Mouse (Mus musculus) frontal cortex, postnatal 36 days (tissue): ENCODE measurements around the gene Kiss1r.

ENCODE experiments used
- DNase-seq, 2 experiments: peaks; one replicate each; pipeline ENCODE4 v3.0.0; 2022; ENCODE audit warnings: low spot score in 2 of 2

Kiss1r gene

DNA sequence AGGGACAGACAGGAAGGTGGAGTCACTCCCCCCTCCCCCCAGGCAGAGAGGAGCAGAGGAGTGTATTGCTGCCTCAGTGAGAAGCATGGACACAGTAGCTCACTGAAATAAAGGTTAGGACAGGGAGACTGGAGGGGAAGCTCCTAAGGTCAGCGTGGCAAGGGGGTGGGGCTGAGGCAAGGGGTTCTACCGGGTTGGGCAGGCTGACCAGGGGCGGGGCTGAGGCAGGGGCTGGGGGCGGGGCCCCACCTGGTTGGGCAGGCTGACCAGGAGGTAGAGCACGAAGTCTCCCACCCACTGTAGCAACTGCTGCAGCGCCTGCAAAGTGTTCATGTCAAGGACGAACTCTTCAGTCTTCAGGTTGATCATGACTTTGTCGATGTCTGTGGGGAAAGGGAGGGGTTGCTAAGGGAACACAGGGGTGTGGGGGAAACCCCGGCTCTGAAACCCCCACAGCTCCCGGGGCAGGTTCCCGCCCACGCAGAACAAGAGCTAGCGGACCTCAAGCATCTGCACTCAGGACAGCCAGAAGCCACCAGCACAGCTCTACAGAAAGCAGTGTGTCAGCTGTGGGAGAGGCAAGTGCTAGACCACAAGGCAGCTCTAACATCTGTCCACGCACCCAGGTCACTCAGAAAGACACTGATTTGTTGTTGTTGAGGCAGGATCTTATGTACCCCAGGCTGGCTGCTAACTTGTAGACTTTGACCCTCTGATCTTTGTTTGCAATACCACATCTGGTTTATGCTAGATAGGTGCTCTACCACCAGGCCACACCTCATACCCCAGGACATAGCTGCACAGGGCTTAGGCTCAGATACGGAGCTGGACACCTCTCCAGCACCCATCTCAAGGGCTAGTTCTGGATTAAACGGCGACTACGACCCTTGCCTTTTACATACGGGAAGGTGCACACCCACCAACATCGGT is 19.2 kb upstream of the Kiss1r start:
- no peak for DNase-seq

DNA sequence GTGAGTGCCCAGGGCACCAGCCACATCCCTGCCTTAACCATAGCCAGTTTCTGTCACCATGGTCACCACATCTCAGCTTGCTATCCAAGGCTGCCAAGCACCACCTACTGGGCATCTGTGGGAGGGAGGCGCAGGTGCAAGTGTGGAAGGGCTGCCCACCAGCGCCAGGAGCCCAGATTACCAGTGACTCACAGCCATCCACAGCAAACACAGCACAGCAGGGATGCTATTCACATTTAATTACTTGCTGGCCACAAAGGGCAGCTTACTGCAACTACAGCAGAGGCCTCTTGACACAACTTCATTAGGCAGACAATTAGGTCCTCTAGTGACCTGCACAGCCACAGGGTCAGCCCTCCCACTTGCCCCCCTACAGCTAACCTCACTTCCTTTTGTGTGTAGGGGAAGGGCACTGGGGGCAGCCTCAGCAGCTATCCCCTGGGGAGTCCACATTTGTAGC is 15.8 kb upstream of the Kiss1r start:
- peak; percentile 80 to 89 for DNase-seq

DNA sequence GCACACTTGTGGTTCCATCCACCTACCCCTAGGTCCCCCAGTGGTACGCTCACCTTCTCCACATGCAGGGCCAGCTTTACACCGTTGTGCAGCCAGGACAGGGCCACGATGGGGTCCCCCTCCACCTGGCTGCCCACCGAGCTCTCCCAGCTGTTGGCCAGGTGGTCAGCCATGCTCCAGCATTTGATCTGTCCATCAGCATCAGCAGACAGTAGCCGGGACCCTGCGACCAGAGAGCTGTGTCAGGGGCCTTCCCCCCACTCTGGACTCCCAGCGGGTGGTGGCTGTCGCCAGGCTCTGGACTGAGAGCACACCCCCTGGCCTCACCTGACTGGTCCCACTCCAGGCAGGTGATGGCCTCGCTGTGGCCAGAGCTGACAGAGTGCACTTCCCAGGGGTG is 10.1 kb upstream of the Kiss1r start:
- DNase-seq = no peak

DNA sequence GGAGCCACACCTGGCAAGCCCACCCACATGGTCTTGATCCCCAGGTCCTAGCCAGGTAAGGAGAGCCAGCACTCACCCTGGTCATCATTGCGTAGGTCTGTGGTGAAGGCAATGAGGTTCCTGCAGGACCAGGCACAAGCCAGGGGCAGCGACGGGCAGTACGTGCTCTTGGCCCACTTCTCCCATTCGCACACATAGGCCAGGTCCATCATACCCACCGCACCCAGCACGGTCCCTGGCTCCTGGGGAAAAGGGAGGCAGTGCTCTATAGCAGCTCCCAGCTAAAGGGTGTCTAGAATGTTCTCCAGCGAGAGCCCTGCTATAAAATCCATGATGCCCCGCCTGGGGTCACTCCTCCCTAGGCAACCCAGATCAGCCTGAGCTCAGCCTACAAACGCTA is 9.4 kb upstream of the Kiss1r start:
- DNase-seq = no peak

DNA sequence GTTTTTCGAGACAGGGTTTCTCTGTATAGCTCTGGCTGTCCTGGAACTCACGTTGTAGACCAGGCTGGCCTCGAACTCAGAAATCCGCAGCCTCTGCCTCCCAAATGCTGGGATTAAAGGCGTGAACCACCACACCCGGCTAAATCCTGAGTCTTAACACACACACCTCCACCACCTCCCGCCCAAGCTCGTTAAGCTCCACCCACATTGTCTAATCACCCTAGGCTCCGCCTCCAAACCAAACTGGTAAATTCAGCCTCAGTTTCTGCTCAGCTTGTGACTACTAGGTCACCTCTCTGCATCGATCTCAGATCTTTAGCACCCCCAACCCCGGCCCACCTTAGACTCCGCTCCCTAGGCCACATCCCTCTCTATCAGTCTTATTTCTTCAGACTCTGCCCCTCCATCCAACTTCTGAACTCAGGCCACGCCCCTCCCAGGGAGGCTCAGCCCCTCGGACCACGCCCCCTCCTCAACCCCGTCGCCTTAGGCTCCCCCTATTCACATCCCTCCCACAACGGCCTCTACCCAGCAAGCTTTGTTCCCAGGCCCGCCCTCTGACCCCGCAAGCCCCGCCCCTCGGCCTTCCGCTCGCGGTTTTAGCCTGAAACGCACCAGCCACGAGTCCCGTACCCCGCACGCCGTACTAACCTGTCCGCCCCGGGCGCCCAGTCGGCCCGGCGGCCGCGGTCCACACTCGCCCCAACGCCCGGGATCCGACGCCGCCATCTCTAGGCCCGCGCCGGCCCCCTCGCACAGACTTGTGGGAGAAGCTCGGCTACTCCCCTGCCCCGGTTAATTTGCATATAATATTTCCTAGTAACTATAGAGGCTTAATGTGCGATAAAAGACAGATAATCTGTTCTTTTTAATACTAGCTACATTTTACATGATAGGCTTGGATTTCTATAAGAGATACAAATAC is 8.3 kb upstream of the Kiss1r start, which contains the start of gene Med16:
Gene Med16, minus strand, starts transcription at position 757 of the 925 bp plus-strand sequence.
- peak; percentile 94 to 97 for DNase-seq

DNA sequence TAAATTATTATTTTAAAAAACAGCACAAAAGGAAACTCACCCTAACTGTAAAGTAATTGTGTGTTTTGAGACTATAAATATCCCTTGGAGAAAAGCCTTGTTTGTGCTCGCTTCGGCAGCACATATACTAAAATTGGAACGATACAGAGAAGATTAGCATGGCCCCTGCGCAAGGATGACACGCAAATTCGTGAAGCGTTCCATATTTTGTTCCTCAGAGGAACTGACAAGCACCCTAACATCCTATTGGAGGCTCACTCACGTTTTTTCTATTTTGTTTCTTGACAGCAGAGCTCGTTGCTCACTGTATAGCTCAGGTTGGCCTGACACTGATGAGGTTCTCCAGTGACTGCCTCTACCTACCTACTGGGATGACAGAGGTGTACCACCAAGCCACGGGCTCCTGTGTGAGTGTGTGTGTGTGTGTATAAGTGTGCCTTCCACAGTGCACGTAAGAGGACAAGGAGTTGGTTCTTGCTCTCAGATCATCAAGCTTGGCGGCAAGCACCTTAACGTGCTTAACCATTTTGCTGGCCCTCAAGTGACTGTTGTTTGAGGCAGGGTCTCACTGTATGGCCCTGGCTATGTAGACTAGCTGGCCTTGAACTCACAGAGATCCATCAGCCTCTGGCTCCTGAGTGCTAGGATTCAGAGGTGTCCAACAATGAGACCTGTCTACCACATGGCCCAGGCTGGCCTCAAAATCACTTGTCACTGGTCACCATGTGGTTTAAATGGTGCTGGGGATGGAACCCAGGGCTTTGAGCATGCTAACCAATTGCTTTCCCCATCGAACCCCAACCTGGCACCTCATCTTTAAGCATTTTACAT is 7.5 kb upstream of the Kiss1r start:
- DNase-seq = peak in 1 of 2 experiments; percentile 73

DNA sequence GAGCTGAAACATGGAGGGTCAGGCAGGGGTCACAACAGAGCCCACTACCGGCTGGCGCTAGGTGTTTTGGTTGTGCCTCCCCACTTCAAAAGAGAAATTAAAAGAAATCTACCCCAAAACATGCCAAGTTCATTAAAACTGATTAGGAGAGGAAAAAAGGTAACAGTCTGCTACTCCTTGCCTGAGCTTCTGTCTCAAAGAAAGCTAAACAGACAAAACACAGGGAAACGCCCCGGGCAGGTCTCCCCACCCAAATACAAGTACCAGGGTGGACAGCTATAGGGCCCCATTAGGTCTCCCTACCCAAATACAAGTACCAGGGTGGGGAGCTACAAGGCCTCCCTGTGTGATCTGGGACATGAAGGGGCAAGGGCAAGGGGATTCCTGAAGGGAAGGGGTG is 6.2 kb upstream of the Kiss1r start, which contains the start of gene Gm26602:
Gene Gm26602, plus strand, starts transcription at position 301 of the 400 bp plus-strand sequence.
- DNase-seq = no peak

DNA sequence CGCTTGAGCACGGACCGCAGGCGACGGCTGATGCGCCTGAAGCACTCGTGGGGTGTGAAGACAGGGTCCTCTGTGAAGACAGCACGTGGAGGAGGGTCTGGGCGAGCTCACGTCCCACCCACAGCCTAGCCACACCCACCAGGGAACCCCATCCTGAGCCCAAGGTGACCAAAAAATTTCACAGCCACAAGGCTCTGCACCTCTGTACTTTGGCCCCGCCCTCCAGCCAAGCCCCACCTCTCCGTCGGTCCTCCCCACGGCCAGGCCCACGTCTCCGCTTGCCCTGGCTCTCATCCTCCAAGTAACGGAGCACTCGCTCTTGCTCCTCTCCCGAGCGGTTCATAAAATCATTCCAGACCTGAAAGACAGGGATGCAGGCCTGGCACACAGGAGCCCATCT is 4.4 kb upstream of the Kiss1r start:
- DNase-seq = no peak

DNA sequence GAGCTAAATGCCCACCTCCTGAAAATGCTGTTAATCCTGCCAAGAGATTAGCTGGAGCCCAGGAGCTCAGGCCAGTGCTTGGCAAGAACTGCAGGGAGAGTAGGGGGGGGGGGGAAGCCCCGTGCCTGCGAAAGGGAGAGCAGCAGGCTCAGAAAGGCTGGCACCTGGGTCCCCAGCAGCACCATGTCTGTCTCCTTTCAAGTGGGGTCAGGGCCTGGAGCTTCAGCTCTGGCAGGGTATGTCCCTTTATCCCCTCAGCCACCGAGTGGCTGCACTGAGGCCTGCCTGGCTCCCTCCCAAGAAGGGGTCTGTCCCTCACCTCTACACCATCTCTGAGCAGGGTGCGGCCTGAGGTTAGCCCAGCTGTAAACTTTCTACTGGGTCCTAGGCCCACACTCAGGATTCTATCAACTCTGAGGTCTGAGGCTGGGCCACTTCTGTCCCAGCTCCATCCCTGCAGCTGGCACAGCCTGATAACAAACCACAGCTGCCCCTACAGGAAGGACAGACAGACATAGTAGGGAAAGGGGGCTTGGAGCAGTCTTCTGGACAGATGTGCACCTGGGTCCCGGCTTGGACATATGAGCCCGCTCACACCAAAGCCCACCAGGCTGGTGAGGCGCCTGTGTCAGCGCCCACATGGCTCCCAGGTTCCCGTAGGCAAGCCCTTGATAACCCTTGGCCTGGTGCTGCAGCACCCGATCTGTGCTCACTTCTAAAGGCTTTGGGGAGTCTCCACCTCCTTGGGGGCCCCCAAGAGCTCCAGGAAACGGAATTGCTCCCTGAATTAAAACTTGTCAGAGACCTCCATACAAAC is 2.4 kb upstream of the Kiss1r start:
- DNase-seq = no peak

DNA sequence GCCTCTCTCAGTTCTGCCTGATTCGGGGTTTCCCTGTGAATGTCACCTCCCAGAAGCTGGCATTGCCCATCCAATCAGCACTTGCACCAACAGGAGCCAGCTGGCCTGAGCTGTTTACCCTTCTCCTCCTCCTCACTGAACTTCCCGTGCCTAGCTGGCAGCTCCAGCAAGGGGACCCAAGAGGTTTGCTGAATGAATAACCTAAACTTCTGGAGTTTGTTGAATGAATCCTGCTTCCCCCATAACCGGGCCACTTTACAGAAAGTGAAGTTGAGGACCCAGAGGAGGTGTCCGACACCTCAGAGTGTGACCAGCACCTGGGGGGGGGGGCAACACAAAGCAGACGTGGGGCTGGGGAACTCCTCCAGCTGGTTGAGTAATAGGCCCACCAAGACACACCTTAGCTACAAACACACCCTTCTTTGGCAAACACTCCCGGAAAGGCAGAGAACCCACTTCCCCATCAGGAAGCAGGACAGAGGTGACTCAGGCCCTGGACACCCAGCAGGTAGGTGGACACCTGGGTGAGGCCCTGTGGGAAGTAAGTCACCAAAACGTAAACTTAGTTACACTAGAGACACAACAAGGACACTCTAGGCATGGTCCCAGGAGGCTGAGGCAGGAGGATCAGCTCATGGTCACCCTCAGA is 1.7 kb upstream of the Kiss1r start:
- no peak for DNase-seq

DNA sequence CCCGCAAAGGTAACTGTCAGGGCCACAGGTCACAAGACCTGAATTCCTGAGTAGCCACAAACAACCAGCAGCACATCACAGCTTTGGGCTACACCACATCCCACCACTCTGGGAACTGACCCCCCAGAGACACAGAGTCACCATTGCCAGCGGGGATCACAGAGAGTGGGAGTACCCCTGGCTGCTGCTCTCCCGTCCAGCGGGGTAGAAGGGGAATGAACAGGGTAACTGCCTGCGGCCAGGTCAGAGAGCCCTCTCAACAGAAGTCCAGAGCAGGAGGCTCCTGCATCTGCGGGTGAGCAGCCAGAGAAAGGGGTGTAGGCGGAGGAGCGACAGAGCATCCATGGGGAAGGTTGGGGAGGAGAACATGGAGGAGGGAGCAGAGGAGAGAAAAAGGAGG is 690 bp upstream of the Kiss1r start:
- peak in 1 of 2 experiments; percentile 31 for DNase-seq

DNA sequence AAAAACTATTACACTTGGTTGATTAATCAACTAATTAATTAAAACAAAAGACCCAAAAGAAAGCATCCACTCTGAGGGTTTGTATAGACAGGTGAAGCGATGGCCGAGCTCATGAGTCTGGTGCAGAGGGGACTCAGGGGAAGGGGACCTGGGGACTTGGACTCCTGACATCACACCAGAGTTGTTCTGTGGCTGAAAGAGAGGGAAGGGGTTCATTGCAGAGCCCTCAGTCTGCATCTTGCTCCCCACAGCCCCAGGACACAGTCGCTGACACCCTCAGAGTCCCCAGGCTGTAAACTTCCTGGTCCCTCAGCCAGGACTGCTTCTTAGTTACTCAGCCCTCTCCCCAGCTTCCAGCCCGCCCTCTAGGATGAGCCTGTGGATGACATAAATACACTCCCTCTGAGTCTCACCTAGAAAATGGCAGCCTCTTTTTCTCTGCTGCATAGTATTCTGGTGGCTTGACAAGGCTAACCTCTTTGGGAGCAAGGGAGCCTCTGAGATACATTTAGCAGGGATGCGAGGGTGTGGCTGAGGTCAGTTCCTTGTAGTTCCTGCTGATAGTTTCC is 845 bp downstream of the Kiss1r start:
- DNase-seq = no peak

DNA sequence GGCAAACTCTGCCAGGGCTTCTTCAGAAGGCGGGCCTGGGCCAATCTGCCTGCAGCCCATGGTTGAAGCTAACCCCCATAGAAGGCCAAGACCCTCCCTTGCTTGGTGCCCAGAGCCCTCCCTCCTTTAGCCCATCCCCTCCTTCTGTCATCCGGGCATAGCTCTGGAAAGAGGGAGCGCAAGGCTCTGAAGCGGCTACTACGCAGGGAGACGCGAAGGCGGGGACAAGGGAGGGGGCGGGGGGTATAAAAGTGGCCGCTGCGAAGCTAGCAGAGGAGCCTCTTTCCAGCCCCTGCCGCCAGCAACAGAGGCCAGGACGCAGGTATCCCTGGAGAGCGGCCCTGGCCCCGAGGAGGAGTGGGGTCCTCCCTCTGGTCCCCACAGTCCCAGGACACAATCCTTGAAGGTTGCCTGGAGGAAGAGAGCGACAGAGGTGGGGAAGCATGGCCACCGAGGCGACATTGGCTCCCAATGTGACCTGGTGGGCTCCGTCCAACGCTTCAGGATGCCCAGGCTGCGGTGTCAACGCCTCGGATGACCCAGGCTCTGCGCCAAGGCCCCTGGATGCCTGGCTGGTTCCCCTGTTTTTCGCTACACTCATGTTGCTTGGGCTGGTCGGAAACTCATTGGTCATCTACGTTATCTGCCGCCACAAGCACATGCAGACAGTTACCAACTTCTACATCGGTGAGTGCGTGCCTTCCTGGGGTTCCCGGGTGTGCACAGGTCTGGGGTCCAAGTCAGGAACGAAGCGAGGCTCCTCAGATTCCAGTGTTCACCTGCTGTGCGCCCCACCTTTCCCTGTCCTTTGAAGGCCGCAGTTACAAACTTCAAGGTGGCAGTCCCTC is 1.7 kb downstream of the Kiss1r start:
- DNase-seq = no peak

DNA sequence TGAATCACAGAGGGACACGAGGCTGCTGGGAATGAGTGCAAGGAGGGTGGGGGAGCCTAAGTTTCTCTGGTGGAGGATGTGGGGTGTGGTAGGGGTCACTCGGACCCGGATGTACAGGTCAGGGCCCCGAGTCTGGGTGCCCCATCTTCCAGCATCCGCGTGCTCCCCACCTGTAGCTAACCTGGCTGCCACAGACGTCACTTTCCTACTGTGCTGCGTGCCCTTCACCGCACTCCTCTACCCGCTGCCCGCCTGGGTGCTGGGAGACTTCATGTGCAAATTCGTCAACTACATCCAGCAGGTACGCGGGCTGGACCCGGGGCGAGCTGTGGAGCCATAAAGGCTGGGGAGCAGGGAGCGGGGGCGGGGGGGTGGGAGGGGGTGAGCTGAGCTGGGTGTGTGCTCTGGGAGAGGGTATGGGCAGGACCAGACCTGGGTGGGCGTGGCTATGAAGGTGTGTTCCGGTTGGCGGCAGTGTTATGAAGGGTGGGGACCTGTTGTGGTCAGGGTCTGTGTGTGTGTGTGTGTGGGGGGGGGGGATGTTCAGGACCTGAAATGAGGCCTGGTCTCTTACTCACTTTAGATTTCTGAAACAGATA is 2.6 kb downstream of the Kiss1r start:
- DNase-seq = no peak

DNA sequence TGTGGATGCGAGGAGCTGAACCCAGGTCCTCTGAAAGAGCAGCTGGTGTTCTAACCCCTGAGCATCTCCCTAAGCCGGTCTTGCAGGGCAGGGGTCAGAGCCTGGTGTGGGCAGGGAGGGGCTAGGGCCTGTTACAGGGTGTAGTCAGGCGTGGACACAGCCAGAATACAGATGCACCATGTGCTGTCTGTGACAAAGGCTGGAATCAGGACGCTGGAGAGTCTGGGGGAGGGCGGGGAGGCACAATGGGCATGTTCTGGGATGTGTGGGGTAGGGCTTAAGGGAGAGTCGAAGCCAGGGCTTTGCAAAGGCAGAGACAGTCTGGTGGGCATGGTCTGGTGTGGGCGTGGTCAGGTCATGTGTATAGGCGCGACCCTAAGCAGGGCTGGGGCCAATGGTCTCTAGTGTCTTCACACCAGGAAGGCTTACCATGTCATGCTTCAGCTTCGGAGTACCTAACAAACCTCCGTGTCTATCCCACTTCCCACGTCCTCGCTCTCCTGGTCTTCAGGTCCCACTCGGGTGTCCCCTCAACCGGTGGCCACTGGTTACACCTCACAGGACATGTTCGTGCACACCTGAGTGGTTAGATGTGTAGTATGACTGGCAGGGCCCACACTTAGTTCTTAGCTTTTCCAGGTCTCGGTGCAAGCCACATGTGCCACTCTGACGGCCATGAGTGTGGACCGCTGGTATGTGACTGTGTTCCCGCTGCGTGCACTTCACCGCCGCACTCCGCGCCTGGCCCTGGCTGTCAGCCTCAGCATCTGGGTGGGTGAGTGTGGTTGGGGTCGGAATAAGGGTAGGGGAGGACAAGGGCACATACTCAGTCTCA is 3.5 kb downstream of the Kiss1r start:
- no peak for DNase-seq

DNA sequence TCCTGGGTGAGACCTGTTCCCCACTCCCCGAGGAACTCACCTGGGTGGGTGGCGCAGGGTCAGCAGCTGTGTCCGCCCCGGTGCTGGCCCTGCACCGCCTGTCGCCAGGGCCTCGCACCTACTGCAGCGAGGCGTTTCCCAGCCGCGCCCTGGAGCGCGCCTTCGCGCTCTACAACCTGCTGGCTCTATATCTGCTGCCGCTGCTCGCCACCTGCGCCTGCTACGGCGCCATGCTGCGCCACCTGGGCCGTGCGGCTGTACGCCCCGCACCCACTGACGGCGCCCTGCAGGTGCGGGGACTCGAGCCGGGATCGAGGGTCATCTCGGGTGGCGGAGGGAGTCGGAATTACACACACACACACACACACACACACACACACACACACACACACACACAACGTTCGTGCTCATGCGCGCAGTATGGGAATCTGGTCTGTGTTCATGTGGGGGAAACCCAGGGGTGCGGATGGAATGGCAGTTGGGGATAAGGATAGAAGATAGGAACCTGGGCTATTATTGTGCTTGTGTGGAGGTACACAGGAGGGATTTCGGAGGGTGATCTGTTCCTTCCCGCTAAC is 4.3 kb downstream of the Kiss1r start, which contains the start of gene R3hdm4:
Gene R3hdm4, minus strand, starts transcription at position 251 of the 578 bp plus-strand sequence.
- DNase-seq = no peak

DNA sequence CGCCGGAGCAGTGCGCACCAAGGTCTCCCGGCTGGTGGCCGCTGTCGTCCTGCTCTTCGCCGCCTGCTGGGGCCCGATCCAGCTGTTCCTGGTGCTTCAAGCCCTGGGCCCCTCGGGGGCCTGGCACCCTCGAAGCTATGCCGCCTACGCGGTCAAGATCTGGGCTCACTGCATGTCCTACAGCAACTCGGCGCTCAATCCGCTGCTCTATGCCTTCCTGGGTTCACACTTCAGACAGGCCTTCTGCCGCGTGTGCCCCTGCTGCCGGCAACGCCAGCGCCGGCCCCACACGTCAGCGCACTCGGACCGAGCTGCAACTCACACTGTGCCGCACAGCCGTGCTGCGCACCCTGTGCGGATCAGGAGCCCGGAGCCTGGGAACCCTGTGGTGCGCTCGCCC is 4.8 kb downstream of the Kiss1r start:
- no peak for DNase-seq
